Mouse (Mus musculus): ENCODE data around the gene Slc26a6. TPM values are rescaled to one million over a fixed set of nuclear protein-coding genes. Genes with fewer than 3 reads are reported as not detected.

Slc26a6 gene
- 11.3 and 12.5 TPM in 2 replicates for polyA plus RNA-seq (2015; fragmentation: Nextera tagmentation; extraction: Ambion mirVana)

GRCm38 (mm10) chr9:108852976-108853375 lies at the start of gene Slc26a6:
Slc26a6 (plus strand) TSS chr9:108853283.
- peaks cover 13% of the 10 kb centered on the region for H3K4me1 ChIP-seq (replicated peaks)
- peak within 1 kb of the TSS; percentile 79 for H3K27ac ChIP-seq
- H3K9ac ChIP-seq (replicated peaks): peak within 1 kb of the TSS; percentile 80
- peak within 1 kb of the TSS; percentile 71 for H3K4me3 ChIP-seq (replicated peaks)
- no peaks in the 10 kb centered on the region for H3K9me3 ChIP-seq
- peak within 1 kb of the TSS; percentile 89 for H3K4me2 ChIP-seq (replicated peaks)
- no peak for ATAC-seq
- H3K27me3 ChIP-seq: no peaks in the 10 kb centered on the region
- WGBS: 88% methylated on average over 3 of the region's 3 CpGs
- H3K36me3 ChIP-seq: peaks cover 65% of the 10 kb centered on the region

- Histone ChIP-seq H3K9me3 (no peaks in the 10 kb centered on the region), H3K27me3 (no peaks in the 10 kb centered on the region), H3K9ac (replicated peaks) (no peak overlapping the region), H3K4me2 (replicated peaks) (no peak overlapping the region), H3K27ac (no peak overlapping the region), H3K4me3 (replicated peaks) (no peak overlapping the region), H3K4me1 (replicated peaks) (peaks cover 15% of the 10 kb centered on the region), H3K36me3 (peaks cover 63% of the 10 kb centered on the region)
- ATAC-seq: no peak
- 90% methylated on average over 8 of the region's 8 CpGs for WGBS
Measured at GRCm38 (mm10) chr9:108805768-108806167, 47.3 kb upstream of the Slc26a6 start.

GRCm38 (mm10) chr9:108806379-108806778 lies 46.7 kb upstream of the Slc26a6 start:
- Histone ChIP-seq H3K36me3 (peaks cover 64% of the 10 kb centered on the region), H3K4me2 (replicated peaks) (no peak overlapping the region), H3K9me3 (no peaks in the 10 kb centered on the region), H3K4me3 (replicated peaks) (no peak overlapping the region), H3K9ac (replicated peaks) (no peak overlapping the region), H3K27ac (no peak overlapping the region), H3K27me3 (no peaks in the 10 kb centered on the region), H3K4me1 (replicated peaks) (peaks cover 15% of the 10 kb centered on the region)
- no peak for ATAC-seq

DNA sequence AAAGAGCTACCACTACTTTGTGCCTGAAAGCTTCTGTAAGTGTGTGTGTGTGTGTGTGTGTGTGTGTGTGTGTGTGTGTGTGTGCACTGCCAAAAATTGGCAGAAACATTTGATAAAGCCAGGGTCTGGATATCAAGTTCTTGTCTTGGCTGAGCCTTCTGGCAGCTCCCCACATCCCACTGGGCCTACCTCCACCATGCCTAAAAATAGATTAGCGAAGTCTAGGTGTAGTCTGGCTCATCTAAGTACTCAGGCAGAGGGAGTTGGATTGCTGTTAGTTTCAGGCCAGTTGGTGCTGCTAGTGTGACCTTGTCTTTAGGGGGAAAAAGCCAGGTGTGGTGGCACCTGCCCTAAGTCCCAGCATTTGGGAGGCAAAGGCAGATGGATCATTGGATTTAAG lies 46.3 kb upstream of the Slc26a6 start:
- Histone ChIP-seq H3K4me3 (replicated peaks) (no peak overlapping the region), H3K9me3 (no peaks in the 10 kb centered on the region), H3K27me3 (no peaks in the 10 kb centered on the region), H3K4me2 (replicated peaks) (no peak overlapping the region), H3K9ac (replicated peaks) (no peak overlapping the region), H3K36me3 (peaks cover 64% of the 10 kb centered on the region), H3K27ac (no peak overlapping the region), H3K4me1 (replicated peaks) (peaks cover 15% of the 10 kb centered on the region)
- no peak for ATAC-seq
- WGBS: 100% methylated on average over 1 of the region's 1 CpGs

GRCm38 (mm10) chr9:108807674-108808073 lies 45.4 kb upstream of the Slc26a6 start:
- ATAC-seq: no peak; the same call in 1 of the 2 replicates
- peaks cover 15% of the 10 kb centered on the region for H3K4me1 ChIP-seq (replicated peaks)
- H3K9me3 ChIP-seq: no peaks in the 10 kb centered on the region
- 66% methylated on average over 5 of the region's 5 CpGs for WGBS
- H3K27ac ChIP-seq: 0 out of 2 replicates have a peak overlapping the region, but pooled peaks have one; percentile 54
- H3K36me3 ChIP-seq: peaks cover 65% of the 10 kb centered on the region
- H3K9ac ChIP-seq (replicated peaks): no peak overlapping the region; the same call in 1 of the 2 replicates
- no peaks in the 10 kb centered on the region for H3K27me3 ChIP-seq
- peak overlapping the region; percentile 70; the same call in 1 of the 2 replicates for H3K4me3 ChIP-seq (replicated peaks)
- peak overlapping the region; percentile 88; the same call in 1 of the 2 replicates for H3K4me2 ChIP-seq (replicated peaks)

DNA sequence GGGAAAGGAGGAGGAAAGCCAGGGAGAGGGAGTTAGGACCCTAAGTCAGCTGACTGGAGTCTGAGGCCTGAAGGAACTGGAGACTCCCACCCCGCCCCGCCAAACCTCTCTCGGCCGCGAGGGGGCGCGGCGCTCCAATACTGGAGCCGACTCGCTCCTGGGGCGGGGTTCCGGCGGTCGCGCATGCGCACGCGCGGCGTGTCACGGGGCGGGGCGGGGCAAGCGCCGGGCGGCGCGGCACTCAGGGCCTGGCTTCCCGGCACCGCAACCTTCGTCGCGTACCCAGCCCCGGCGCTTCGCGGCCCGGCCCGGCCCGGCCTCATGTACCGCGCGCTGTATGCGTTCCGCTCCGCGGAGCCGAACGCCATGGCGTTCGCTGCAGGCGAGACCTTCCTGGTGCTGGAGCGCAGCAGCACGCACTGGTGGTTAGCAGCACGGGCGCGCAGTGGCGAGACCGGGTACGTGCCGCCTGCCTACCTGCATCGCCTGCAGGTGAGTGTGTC lies 44.9 kb upstream of the Slc26a6 start, which contains the start of gene Nckipsd:
Gene Nckipsd (plus strand): TSS at position 206 of the 503 bp plus-strand sequence.
- Histone ChIP-seq H3K4me1 (replicated peaks) (peaks cover 15% of the 10 kb centered on the region), H3K9ac (replicated peaks) (peak within 1 kb of the TSS; percentile 86), H3K4me3 (replicated peaks) (peak within 1 kb of the TSS; percentile 70), H3K27me3 (no peaks in the 10 kb centered on the region), H3K9me3 (no peaks in the 10 kb centered on the region), H3K4me2 (replicated peaks) (peak within 1 kb of the TSS; percentile 88), H3K36me3 (peaks cover 67% of the 10 kb centered on the region), H3K27ac (peak within 1 kb of the TSS; percentile 54; the same call in 1 of the 2 replicates)
- WGBS: under 1% methylated on average over 62 of the region's 62 CpGs
- ATAC-seq: peak; percentile 88

- Histone ChIP-seq H3K4me2 (replicated peaks) (peak overlapping the region; percentile 88), H3K4me1 (replicated peaks) (peaks cover 15% of the 10 kb centered on the region), H3K9me3 (no peaks in the 10 kb centered on the region), H3K9ac (replicated peaks) (peak overlapping the region; percentile 86), H3K4me3 (replicated peaks) (peak overlapping the region; percentile 70), H3K27me3 (no peaks in the 10 kb centered on the region), H3K27ac (no peak overlapping the region), H3K36me3 (peaks cover 67% of the 10 kb centered on the region)
- no peak for ATAC-seq
- WGBS: 66% methylated on average over 5 of the region's 5 CpGs
Measured at GRCm38 (mm10) chr9:108809188-108809587, 43.9 kb upstream of the Slc26a6 start.

GRCm38 (mm10) chr9:108809723-108810122 lies 43.4 kb upstream of the Slc26a6 start:
- no peak for ATAC-seq
- H3K9me3 ChIP-seq: no peaks in the 10 kb centered on the region
- 0 out of 2 replicates have a peak overlapping the region, but pooled peaks have one; percentile 70 for H3K4me3 ChIP-seq (replicated peaks)
- no peaks in the 10 kb centered on the region for H3K27me3 ChIP-seq
- peaks cover 15% of the 10 kb centered on the region for H3K4me1 ChIP-seq (replicated peaks)
- peaks cover 67% of the 10 kb centered on the region for H3K36me3 ChIP-seq
- H3K27ac ChIP-seq: no peak overlapping the region
- H3K4me2 ChIP-seq (replicated peaks): no peak overlapping the region; the same call in 1 of the 2 replicates
- 87% methylated on average over 6 of the region's 6 CpGs for WGBS
- H3K9ac ChIP-seq (replicated peaks): peak overlapping the region; percentile 86; the same call in 1 of the 2 replicates

- Histone ChIP-seq H3K27ac (no peak overlapping the region), H3K4me2 (replicated peaks) (no peak overlapping the region), H3K4me1 (replicated peaks) (peaks cover 15% of the 10 kb centered on the region), H3K36me3 (peaks cover 67% of the 10 kb centered on the region), H3K27me3 (no peaks in the 10 kb centered on the region), H3K9me3 (no peaks in the 10 kb centered on the region), H3K4me3 (replicated peaks) (no peak overlapping the region), H3K9ac (replicated peaks) (no peak overlapping the region)
- ATAC-seq: no peak
- 90% methylated on average over 5 of the region's 5 CpGs for WGBS
Measured at GRCm38 (mm10) chr9:108810516-108810915, 42.6 kb upstream of the Slc26a6 start.

DNA sequence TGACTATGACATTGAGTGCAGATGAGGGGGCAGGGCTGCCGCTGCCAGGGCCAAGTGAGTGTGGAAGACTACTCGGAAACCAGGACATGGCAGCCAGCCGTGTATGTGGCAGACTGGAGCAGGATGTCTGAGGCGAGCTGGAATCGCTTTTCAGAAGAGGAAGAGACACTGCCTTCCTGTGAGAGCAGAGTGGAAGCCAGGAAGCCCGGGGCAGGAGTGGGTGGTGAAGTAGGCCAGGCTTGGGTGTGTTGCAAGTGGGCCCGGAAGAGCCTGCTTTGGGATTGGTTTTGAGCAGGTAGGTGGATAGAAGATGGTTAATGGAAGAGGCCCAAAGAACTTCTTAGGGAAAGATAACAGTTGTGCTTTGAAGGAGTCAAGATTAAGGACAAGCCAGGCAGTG lies 37.5 kb upstream of the Slc26a6 start:
- Histone ChIP-seq H3K27me3 (no peaks in the 10 kb centered on the region), H3K9ac (replicated peaks) (no peak overlapping the region), H3K9me3 (no peaks in the 10 kb centered on the region), H3K4me2 (replicated peaks) (no peak overlapping the region), H3K4me3 (replicated peaks) (no peak overlapping the region), H3K27ac (no peak overlapping the region), H3K36me3 (peaks cover 80% of the 10 kb centered on the region), H3K4me1 (replicated peaks) (no peaks in the 10 kb centered on the region)
- 93% methylated on average over 7 of the region's 7 CpGs for WGBS
- no peak for ATAC-seq

DNA sequence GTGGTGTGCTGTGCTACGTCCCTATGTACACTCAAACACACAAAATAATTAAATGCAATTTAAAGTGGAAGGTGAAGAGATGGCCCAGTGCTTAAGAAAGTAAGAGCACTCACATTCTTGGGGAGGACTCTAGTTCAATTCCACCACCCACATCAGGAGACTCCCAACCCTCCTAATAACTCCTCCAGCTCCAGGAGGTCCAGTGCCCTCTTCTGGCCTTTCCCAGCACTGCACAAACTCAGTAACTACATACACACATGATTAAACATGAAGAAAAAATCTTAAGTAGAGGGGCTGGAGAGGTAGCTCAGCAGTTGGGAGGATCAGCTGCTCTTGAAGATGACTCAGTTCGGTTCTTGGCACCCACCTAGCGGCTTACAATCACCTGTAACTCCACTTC lies 33.6 kb upstream of the Slc26a6 start:
- Histone ChIP-seq H3K36me3 (peaks cover 42% of the 10 kb centered on the region), H3K4me1 (replicated peaks) (peaks cover 9% of the 10 kb centered on the region), H3K4me3 (replicated peaks) (no peak overlapping the region), H3K27ac (no peak overlapping the region), H3K27me3 (peaks cover 18% of the 10 kb centered on the region), H3K9me3 (no peaks in the 10 kb centered on the region), H3K4me2 (replicated peaks) (no peak overlapping the region), H3K9ac (replicated peaks) (no peak overlapping the region)
- ATAC-seq: 0 out of 2 replicates have a peak, but pooled peaks have one; percentile 10
- 57% methylated on average over 3 of the region's 3 CpGs for WGBS

DNA sequence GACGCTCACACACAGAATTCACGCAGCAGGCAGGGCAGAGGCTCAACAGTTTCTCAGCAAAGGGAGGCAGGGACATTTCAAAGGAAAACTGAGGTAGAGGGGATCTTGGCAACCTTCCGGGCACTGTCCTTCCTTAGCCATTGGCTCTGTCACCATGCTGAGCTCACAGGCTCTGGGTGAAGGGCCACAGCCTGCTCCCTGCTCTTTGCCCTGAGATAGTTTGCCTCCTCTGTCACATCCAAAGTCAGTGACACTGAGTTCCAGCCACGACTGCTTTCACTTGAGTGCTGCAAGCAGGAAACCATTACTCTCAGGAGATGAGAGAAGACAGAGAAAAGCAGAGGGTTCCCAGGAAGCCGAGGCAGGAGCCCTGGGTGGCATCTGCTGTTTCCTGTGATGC lies 33.0 kb upstream of the Slc26a6 start:
- H3K4me1 ChIP-seq (replicated peaks): peaks cover 9% of the 10 kb centered on the region
- H3K27me3 ChIP-seq: peaks cover 19% of the 10 kb centered on the region
- no peaks in the 10 kb centered on the region for H3K9me3 ChIP-seq
- H3K27ac ChIP-seq: no peak overlapping the region
- 68% methylated on average over 5 of the region's 5 CpGs for WGBS
- no peak for ATAC-seq
- peaks cover 36% of the 10 kb centered on the region for H3K36me3 ChIP-seq
- no peak overlapping the region for H3K9ac ChIP-seq (replicated peaks)
- no peak overlapping the region for H3K4me2 ChIP-seq (replicated peaks)
- H3K4me3 ChIP-seq (replicated peaks): no peak overlapping the region

All from midbrain, embryonic 13.5 days (tissue).